Mouse (Mus musculus) heart, postnatal 0 days (tissue): Measurements from ENCODE around the gene Acaa1a.

Experiments
- CTCF ChIP-seq: IDR thresholded peaks from 2 replicates; pipeline ENCODE4 v1.5.1; 2016; ENCODE audit warnings: antibody characterized with exemption, control low read depth, low read depth
- EP300 ChIP-seq: IDR thresholded peaks from 2 replicates; pipeline ENCODE4 v1.6.1; 2016; ENCODE audit warnings: antibody characterized with exemption, low read depth

- TF ChIP-seq CTCF, result no peak
- TF ChIP-seq EP300, result no peak
Observed at GRCm38 (mm10) chr9:119382603-119383002, 43.1 kb downstream of the Acaa1a start.
